ENCODE assay signal across 10 mouse cellular contexts in the genomic region with DNA sequence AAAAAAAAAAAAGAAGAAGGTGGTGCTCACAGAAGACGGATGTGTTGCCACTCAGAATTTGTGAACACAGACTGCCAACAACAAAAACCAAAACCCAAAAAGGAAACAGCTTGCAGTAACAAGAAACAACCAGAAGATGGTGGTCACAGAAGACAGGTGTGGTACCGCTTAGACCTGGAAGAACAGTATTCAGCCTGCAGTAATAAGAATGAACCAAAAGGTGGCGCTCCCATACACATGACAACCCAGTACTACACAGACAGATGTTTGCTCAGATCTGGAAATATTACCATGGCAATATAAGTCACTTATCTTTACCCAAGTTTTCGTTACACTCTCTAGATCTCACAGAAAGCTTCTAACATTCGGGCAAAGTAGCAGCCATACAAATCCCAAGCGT. TPM values are rescaled to one million over a fixed set of nuclear protein-coding genes. Genes with fewer than 3 reads are reported as not detected.
DNase-seq lines count a peak whose midpoint lies in the region; ATAC-seq and TF ChIP-seq lines count a peak whose summit lies in the region.
"Had no signal": no experiment of that assay in that cellular context is flagged by ENCODE, and none has a peak within 500 bp of the region (broad histone marks: within the 10 kb centered on the region; RNA-seq: fewer than 3 reads in every experiment).

No protein-coding gene starts in this region.

- H3K9me3 ChIP-seq in liver, embryonic 14.5 days (ENCODE audit: control insufficient read depth, low read length), result no peaks in the 10 kb centered on the region
- H3K9me3 ChIP-seq in midbrain, embryonic 11.5 days (ENCODE audit: control insufficient read depth, low read length), result no peaks in the 10 kb centered on the region
- H3K9me3 ChIP-seq: lung, embryonic 15.5 days had no signal

- H3K4me1 ChIP-seq in liver, embryonic 14.5 days (replicated peaks; ENCODE audit: control insufficient read depth in 2 of 2, insufficient read depth in 2 of 2, low read length in 1 of 2), result no peaks in the 10 kb centered on the region
- no peaks in the 10 kb centered on the region for H3K4me1 ChIP-seq in lung, adult 2 months (ENCODE audit: control insufficient read depth, insufficient read depth, low read length)
- H3K4me1 ChIP-seq in midbrain, embryonic 11.5 days (ENCODE audit: control insufficient read depth, insufficient read depth, low read length), result no peaks in the 10 kb centered on the region
- H3K4me1 ChIP-seq: lung, embryonic 15.5 days had no signal

- WGBS in liver, embryonic 14.5 days (ENCODE audit: insufficient replicate concordance), result 34% methylated on average over 6 of the region's 6 CpGs
- WGBS in lung, adult 2 months, result 38% methylated on average over 6 of the region's 6 CpGs
- WGBS in midbrain, embryonic 11.5 days, result 46% methylated on average over 6 of the region's 6 CpGs

- no peak overlapping the region for H3K9ac ChIP-seq in liver, embryonic 14.5 days (replicated peaks)
- no peak overlapping the region for H3K9ac ChIP-seq in midbrain, embryonic 11.5 days (ENCODE audit: low read length)
- H3K9ac ChIP-seq: lung, embryonic 15.5 days had no signal

- no peak for TF ChIP-seq EP300 in liver, embryonic 14.5 days (IDR thresholded peaks at IDR 0.05; ENCODE audit: low read depth)

- DNase-seq in liver, embryonic 14.5 days (ENCODE audit: low read depth in 3 of 3, low spot score in 3 of 3), result peak in 2 of 3 experiments; percentile 0
- no peak for DNase-seq in liver
- peak; percentile 18 for DNase-seq in c-Kit-positive CD71-negative TER-119-negative erythroid progenitor cells, embryonic 14.5 days (ENCODE audit: low read depth)
- peak; percentile 13 for DNase-seq in induced T-regulatory cell, adult 2 months (ENCODE audit: low read depth)
- DNase-seq in lung, adult 2 months, result no peak
- no peak for DNase-seq in adipocyte (ENCODE audit: low spot score)
- no peak for DNase-seq in spleen, adult 12 weeks (ENCODE audit: low spot score)
- no peak for DNase-seq in midbrain, embryonic 11.5 days (ENCODE audit: low spot score, missing footprints)

- H3K27ac ChIP-seq in liver, embryonic 14.5 days, result no peak overlapping the region
- no peak overlapping the region for H3K27ac ChIP-seq in midbrain, embryonic 11.5 days (ENCODE audit: low read depth, low read length)
- H3K27ac ChIP-seq: lung, embryonic 15.5 days had no signal

- TF ChIP-seq POLR2A in lung, adult 2 months (IDR thresholded peaks at IDR 0.05; ENCODE audit: borderline replicate concordance, extremely low read depth, low read depth, low read length), result no peak

- no peak overlapping the region for H3K4me2 ChIP-seq in liver, embryonic 14.5 days (ENCODE audit: low read depth)
- H3K4me2 ChIP-seq in midbrain, embryonic 11.5 days, result no peak overlapping the region
- H3K4me2 ChIP-seq: lung, embryonic 15.5 days had no signal

- no peak for ATAC-seq in liver, embryonic 14.5 days (ENCODE audit: insufficient read depth)
- ATAC-seq in midbrain, embryonic 11.5 days (ENCODE audit: low FRiP score), result no peak

- H3K36me3 ChIP-seq in liver, embryonic 14.5 days (replicated peaks; ENCODE audit: control insufficient read depth, insufficient read depth, low read depth), result no peaks in the 10 kb centered on the region
- no peaks in the 10 kb centered on the region for H3K36me3 ChIP-seq in midbrain, embryonic 11.5 days (ENCODE audit: control insufficient read depth, insufficient read depth, low read length)
- H3K36me3 ChIP-seq: lung, embryonic 15.5 days had no signal

- H3K27me3 ChIP-seq in liver, embryonic 14.5 days (ENCODE audit: control insufficient read depth, insufficient read depth, low read length), result no peaks in the 10 kb centered on the region
- no peaks in the 10 kb centered on the region for H3K27me3 ChIP-seq in midbrain, embryonic 11.5 days (ENCODE audit: control insufficient read depth, insufficient read depth, low read length)
- H3K27me3 ChIP-seq: lung, embryonic 15.5 days had no signal

- TF ChIP-seq CTCF in liver, embryonic 14.5 days (IDR thresholded peaks at IDR 0.05; ENCODE audit: low read depth), result peak; percentile 42; the same call in 1 of the 2 replicates
- TF ChIP-seq CTCF in lung, adult 2 months (IDR thresholded peaks at IDR 0.05; ENCODE audit: insufficient read depth, low read length), result 0 out of 2 replicates have a peak, but pooled peaks have one; percentile 11

- no peak overlapping the region for H3K4me3 ChIP-seq in liver, embryonic 14.5 days (ENCODE audit: insufficient read depth in 1 of 2, low read depth in 2 of 2, low read length in 2 of 2)
- H3K4me3 ChIP-seq in lung, adult 2 months (replicated peaks; ENCODE audit: extremely low read depth, low read depth, low read length), result no peak overlapping the region
- H3K4me3 ChIP-seq in midbrain, embryonic 11.5 days (ENCODE audit: low read depth, low read length), result no peak overlapping the region
- H3K4me3 ChIP-seq: lung, embryonic 15.5 days had no signal

RNA-seq across cellular contexts. Expression of a gene that starts 17.1 kb away (rescaled TPM):
- polyA plus RNA-seq in liver, embryonic 14.5 days (2012; rRNA removed), result not detected in 2 replicates
- not detected in 2 replicates for polyA plus RNA-seq in liver, embryonic 14.5 days (2014; fragmentation: Nextera tagmentation; extraction: Ambion mirVana)
- polyA plus RNA-seq in lung, adult 2 months (2012; rRNA removed), result not detected in 2 replicates
- not detected in 2 replicates for polyA plus RNA-seq in midbrain, embryonic 11.5 days (2014; fragmentation: Nextera tagmentation; extraction: Ambion mirVana)
- polyA plus RNA-seq: lung, embryonic 15.5 days; stomach, embryonic 16.5 days had no signal

RNA-seq across cellular contexts. Expression of a gene that starts 32.7 kb away (rescaled TPM):
- polyA plus RNA-seq in liver, embryonic 14.5 days (2012; rRNA removed), result not detected in 2 replicates
- not detected in 2 replicates for polyA plus RNA-seq in liver, embryonic 14.5 days (2014; fragmentation: Nextera tagmentation; extraction: Ambion mirVana)
- polyA plus RNA-seq in lung, adult 2 months (2012; rRNA removed), result not detected in 2 replicates
- not detected in 2 replicates for polyA plus RNA-seq in midbrain, embryonic 11.5 days (2014; fragmentation: Nextera tagmentation; extraction: Ambion mirVana)
- polyA plus RNA-seq: lung, embryonic 15.5 days; stomach, embryonic 16.5 days had no signal

RNA-seq across cellular contexts. Expression of a gene that starts 48.0 kb away (rescaled TPM):
- polyA plus RNA-seq in liver, embryonic 14.5 days (2012; rRNA removed), result not detected in 2 replicates
- polyA plus RNA-seq in liver, embryonic 14.5 days (2014; fragmentation: Nextera tagmentation; extraction: Ambion mirVana), result not detected in 2 replicates
- polyA plus RNA-seq in lung, adult 2 months (2012; rRNA removed), result not detected in 2 replicates
- polyA plus RNA-seq in midbrain, embryonic 11.5 days (2014; fragmentation: Nextera tagmentation; extraction: Ambion mirVana), result not detected in 2 replicates
- polyA plus RNA-seq: lung, embryonic 15.5 days; stomach, embryonic 16.5 days had no signal

Comparison
In these comparisons a context has a peak if more than half of its experiments do, and no peak if none do; other contexts are left out.
1. DNase-seq: peak in liver, embryonic 14.5 days (2 of 3), c-Kit-positive CD71-negative TER-119-negative erythroid progenitor cells, embryonic 14.5 days (single experiment) and induced T-regulatory cell, adult 2 months (single experiment); none in liver (single experiment), lung, adult 2 months (single experiment), adipocyte (single experiment), spleen, adult 12 weeks (single experiment) and midbrain, embryonic 11.5 days (single experiment).